Mouse (Mus musculus) limb, embryonic 12.5 days (tissue): Measurements from ENCODE around the gene Spns2. TPM values are rescaled to one million over a fixed set of nuclear protein-coding genes. Genes with fewer than 3 reads are reported as not detected.
A peak's percentile ranks its signal among the peaks of the same experiment; 100 is the strongest.
"Not testable (repeated sequence)": the region's sequence is repeated elsewhere in the genome, so short reads cannot be mapped to it uniquely, and the experiment has no call there.

Experiments used
- ATAC-seq: fragments of 200-750 bp; cut with Nextera tagmentation; 2 replicates; pipeline ENCODE4 v1.8.0; 2017; ENCODE audit warnings: low read depth, moderate TSS enrichment; ENCODE audit not compliant: insufficient number of reproducible peaks, insufficient read depth, low FRiP score, low TSS enrichment
- H3K27ac ChIP-seq: fragments of 300-500 bp; sonication (generic); 2 replicates; pipeline ENCODE4 v1.5.1; 2016; ENCODE audit warnings: mild to moderate bottlenecking, moderate library complexity
- H3K27me3 ChIP-seq: fragments of 300-500 bp; sonication (generic); 2 replicates; pipeline ENCODE4 v1.6.1; 2016; ENCODE audit warnings: mild to moderate bottlenecking, moderate library complexity
- H3K36me3 ChIP-seq: fragments of 300-500 bp; sonication (generic); 2 replicates; pipeline ENCODE4 v1.6.1; 2016; ENCODE audit warnings: mild to moderate bottlenecking, moderate library complexity
- H3K4me1 ChIP-seq: fragments of 300-500 bp; sonication (generic); replicated peaks from 2 replicates; pipeline ENCODE4 v1.6.1; 2016
- H3K4me2 ChIP-seq: fragments of 300-500 bp; sonication (generic); 2 replicates; pipeline ENCODE4 v1.6.1; 2016; ENCODE audit warnings: mild to moderate bottlenecking, moderate library complexity
- H3K4me3 ChIP-seq: fragments of 300-500 bp; sonication (generic); replicated peaks from 2 replicates; pipeline ENCODE4 v1.5.1; 2016; ENCODE audit warnings: mild to moderate bottlenecking
- H3K9ac ChIP-seq: fragments of 300-500 bp; sonication (generic); replicated peaks from 2 replicates; pipeline ENCODE4 v1.6.1; 2016; ENCODE audit warnings: mild to moderate bottlenecking, moderate library complexity
- H3K9me3 ChIP-seq: fragments of 300-500 bp; sonication (generic); 2 replicates; pipeline ENCODE4 v1.6.1; 2016; ENCODE audit warnings: mild to moderate bottlenecking, moderate library complexity
- WGBS: fragments of 180-500 bp; shearing (Covaris S2); methylation state at CpG from one replicate; pipeline ENCODE4 v1.1.7; 2016; 5-methylcytosine and 5-hydroxymethylcytosine counted together
- polyA plus RNA-seq: library from polyadenylated mRNA; unstranded; fragments of >200 nt; fragmentation: Nextera tagmentation; extraction: Ambion mirVana; gene quantifications from 2 replicates; pipeline ENCODE4 v1.2.1, GENCODE M21; 2016

Spns2 gene
- polyA plus RNA-seq, 1 experiment from 2014 or later = 2.1 TPM

DNA sequence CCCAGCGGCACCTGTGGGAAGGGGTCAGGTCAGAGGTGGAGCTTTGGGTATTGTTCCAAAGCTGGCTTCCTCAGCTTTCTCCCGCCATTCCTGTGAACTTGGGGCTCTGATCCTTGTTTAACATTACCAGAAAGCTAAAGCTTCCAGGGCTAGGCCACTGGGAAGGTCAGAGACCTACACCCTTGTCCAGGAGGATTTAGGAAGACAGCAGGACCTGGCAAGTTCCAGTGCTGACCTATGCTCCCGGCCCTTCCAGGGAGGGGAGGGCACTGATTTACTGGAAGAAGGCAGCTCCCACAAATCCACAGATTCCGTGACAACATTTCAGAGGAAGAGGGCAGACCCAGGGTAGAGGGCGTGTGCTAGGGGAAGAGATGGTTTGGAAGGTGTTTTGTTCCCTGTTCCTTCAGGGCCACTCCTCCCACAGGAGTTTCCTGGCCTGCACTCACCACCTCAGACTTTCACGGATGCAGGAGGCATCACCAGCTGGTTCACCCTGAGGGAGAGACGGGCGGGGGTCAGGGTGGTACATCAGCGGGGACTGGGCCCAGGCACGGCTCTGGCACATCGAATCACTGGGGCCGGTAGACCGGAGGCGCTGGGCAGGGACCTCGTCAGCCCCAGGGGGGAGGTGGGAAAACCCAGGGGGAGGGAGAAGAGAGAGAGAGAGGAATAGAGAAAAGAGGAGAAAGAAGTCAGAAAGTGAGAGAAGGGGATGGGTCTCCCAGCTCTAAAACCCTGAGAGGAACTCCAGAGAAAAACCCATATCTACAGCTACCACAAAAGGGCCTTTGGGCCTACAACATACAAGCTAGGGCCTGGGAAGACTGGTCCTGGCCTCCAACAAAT is 36.4 kb downstream of the Spns2 start:
- WGBS = 58% methylated on average over 15 of the region's 15 CpGs
- ATAC-seq = no peak
- H3K36me3 ChIP-seq = peaks cover 45% of the 10 kb centered on the region

DNA sequence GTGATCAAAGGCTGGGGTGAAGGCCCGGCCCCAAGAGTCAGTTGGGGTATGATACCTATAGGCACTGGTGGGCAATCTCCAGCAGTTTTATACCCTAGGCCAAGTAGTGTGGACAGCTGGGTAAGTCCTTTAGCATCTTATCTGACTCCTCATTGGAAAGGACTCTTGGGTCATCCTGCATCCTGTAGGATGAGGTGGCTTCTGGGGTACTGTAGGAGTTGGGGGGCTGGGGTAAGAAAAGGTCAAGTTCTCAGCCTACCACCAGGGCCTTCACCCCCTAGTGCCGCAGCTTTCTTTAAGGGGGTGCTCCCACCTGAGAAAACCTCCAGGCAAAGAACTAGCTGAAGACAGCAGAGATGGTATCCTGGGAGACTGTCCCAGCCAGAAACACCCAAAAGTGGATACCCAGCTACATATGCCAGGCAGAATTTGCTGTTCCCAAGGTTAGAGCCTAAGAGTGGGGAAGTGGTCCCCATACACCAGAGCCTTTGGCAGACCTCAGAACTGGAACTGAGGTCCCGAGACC is 37.5 kb downstream of the Spns2 start:
- no peak overlapping the region for H3K27ac ChIP-seq
- H3K4me3 ChIP-seq = no peak overlapping the region
- no peak overlapping the region for H3K9ac ChIP-seq
- H3K27me3 ChIP-seq = no peaks in the 10 kb centered on the region
- no peak overlapping the region for H3K4me2 ChIP-seq
- no peak for ATAC-seq
- no peaks in the 10 kb centered on the region for H3K9me3 ChIP-seq
- WGBS = 84% methylated on average over 3 of the region's 3 CpGs
- no peaks in the 10 kb centered on the region for H3K4me1 ChIP-seq
- H3K36me3 ChIP-seq = peaks cover 56% of the 10 kb centered on the region

More for the DNA sequence above, 36.4 kb downstream of the Spns2 start:
- Histone ChIP-seq H3K9me3 (no peaks in the 10 kb centered on the region), H3K4me2 (no peak overlapping the region), H3K9ac (no peak overlapping the region), H3K27ac (0 out of 2 replicates have a peak overlapping the region, but pooled peaks have one; percentile 7), H3K27me3 (no peaks in the 10 kb centered on the region), H3K4me3 (no peak overlapping the region), H3K4me1 (no peaks in the 10 kb centered on the region)

DNA sequence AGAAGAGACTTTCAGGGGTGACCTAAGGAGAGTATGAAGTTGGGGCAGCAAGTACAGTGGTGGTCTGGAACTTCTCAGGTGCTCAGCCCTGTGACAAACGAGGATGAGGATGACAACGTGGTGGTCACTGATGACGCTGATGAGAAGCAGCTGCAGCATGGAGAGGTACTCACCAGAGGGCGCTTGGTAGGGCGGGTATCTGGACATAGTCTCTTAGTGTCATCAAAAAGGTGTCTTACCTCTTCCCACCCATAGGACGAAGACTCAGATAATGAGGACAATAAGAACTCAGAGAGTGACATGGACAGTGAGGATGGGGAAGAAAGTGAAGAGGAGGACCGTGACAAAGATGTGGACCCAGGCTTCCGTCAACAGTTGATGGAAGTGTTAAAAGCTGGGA is 42.2 kb downstream of the Spns2 start:
- no peaks in the 10 kb centered on the region for H3K27me3 ChIP-seq
- peaks cover 2% of the 10 kb centered on the region for H3K4me1 ChIP-seq
- 88% methylated on average over 8 of the region's 8 CpGs for WGBS
- no peak overlapping the region for H3K27ac ChIP-seq
- no peak overlapping the region for H3K9ac ChIP-seq
- H3K9me3 ChIP-seq = no peaks in the 10 kb centered on the region
- ATAC-seq = no peak
- H3K36me3 ChIP-seq = peaks cover 100% of the 10 kb centered on the region
- no peak overlapping the region for H3K4me3 ChIP-seq
- H3K4me2 ChIP-seq = no peak overlapping the region

DNA sequence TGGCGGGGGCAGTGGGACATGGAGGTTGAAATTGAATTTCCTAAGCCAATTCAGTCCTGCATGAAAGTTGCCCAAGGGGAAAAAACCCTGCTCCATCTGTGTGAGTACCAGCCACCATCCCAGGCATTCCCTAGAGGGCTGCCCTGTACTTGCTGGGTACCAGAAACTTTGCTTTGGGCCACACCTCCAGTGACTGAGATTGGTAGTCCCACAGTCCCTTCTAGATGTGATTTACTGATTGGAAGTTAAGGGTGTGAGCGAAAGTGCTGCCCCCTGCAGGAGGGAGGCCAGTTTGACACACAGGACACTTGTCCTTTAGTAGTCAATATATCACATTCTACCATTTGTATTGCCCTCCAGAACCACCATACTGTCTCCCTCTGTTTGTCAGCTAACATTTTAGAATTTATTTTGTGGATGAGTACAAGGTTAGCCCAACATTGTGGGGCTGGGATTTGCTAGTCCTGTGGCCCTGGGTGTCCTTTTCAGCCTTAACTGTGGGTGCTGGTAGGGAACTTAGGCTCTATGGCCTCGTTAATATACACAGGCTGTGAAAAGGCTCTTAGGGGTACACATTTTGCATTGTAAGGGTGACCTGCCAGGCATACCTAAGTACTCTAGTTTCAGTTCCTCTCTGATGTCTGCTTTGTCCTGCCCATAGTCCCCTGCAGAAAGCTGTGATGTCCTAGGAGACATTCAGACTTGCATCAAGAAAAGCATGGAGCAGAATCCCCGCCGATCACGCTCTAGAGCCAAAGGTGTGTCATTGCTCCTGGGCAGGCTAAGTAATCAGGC is 43.2 kb downstream of the Spns2 start:
- WGBS = 89% methylated on average over 6 of the region's 6 CpGs
- Histone ChIP-seq H3K4me3 (no peak overlapping the region), H3K27ac (no peak overlapping the region), H3K9me3 (no peaks in the 10 kb centered on the region), H3K27me3 (no peaks in the 10 kb centered on the region), H3K4me1 (peaks cover 10% of the 10 kb centered on the region), H3K36me3 (peaks cover 92% of the 10 kb centered on the region), H3K4me2 (no peak overlapping the region), H3K9ac (no peak overlapping the region)
- ATAC-seq = no peak

DNA sequence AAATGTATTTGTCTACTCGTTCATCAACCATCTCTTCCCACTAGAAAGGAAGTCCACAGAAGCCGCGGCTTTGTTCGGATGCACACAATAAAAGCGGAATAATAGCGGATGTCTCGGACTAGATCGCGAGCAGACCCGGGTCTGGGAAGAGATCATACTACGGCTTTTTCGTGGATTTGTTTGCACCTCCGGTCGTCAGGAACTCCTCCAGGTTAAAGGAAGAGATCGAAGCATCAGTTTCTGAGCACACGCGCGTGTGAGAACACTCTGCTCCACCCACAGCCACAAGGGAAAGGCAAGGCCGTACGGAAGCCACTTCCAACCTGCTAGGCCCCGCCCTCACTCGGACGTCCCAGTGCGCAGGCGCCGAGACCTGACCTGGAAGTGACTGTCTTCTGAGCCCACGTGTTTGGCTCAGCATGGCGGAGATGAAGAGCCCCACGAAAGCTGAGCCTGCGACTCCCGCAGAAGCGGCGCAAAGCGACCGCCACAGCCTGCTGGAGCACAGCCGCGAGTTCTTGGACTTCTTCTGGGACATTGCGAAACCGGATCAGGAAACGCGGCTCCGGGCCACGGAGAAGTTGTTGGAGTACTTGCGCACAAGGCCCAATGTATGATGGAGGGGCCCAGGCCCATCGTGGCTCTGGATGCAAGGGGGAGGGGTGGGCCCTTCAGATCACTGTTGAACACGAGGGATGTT is 48.6 kb downstream of the Spns2 start, which contains the start of gene Mybbp1a:
TSS of gene Mybbp1a (plus strand) at position 391 of the 700 bp plus-strand sequence.
- Histone ChIP-seq H3K4me1 (peaks cover 10% of the 10 kb centered on the region), H3K4me2 (peak within 1 kb of the TSS; percentile 93), H3K27ac (peak within 1 kb of the TSS; percentile 85), H3K4me3 (peak within 1 kb of the TSS; percentile 88), H3K9me3 (no peaks in the 10 kb centered on the region), H3K9ac (peak within 1 kb of the TSS; percentile 81), H3K36me3 (peaks cover 38% of the 10 kb centered on the region), H3K27me3 (no peaks in the 10 kb centered on the region)
- peak; percentile 76 for ATAC-seq
- under 1% methylated on average over 46 of the region's 46 CpGs for WGBS

DNA sequence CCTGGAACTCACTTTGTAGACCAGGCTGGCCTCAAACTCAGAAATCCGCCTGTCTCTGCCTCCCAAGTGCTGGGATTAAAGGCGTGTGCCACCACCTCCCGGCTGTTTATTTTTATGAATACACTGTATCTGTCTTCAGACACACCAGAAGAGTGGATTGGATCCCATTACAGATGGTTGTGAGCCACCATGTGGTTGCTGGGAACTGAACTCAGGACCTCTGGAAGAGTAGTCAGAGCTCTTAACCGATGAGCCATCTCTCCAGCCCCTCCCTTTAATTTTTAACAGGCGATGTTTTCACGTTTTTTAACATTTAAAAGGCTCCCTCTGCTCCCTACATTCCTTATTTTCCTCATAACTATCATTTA is 49.1 kb downstream of the Spns2 start:
- WGBS = 45% methylated on average over 6 of the region's 6 CpGs
- peak overlapping the region; percentile 85 for H3K27ac ChIP-seq
- peaks cover 33% of the 10 kb centered on the region for H3K36me3 ChIP-seq
- peak overlapping the region; percentile 81 for H3K9ac ChIP-seq
- not testable (repeated sequence) for H3K9me3 ChIP-seq, H3K27me3 ChIP-seq, H3K4me1 ChIP-seq, ATAC-seq
- peak overlapping the region; percentile 88 for H3K4me3 ChIP-seq
- peak overlapping the region; percentile 93 for H3K4me2 ChIP-seq

DNA sequence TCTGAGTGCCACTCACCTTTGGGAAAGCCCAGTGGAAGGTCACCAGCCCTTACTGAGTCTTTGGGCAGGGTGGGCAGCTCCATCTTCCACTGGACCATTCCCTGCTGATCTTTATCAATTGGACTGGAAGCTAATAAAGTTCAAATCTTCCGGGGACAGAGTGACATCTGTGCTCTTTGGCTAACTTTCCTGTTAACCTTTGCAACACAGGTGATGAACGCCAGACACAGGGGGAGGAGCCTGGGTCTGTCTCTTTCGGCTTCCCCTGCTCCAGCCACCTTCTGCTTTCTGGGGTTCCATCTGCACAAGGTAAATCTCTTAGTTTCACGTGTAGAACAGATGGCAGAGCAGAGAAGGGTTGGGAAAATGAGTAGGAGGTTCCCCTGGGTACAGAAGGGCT is 51.3 kb downstream of the Spns2 start:
- no peak overlapping the region for H3K27ac ChIP-seq
- no peak for ATAC-seq
- peaks cover 11% of the 10 kb centered on the region for H3K36me3 ChIP-seq
- no peak overlapping the region for H3K9ac ChIP-seq
- no peaks in the 10 kb centered on the region for H3K9me3 ChIP-seq
- WGBS = 60% methylated on average over 4 of the region's 4 CpGs
- H3K4me1 ChIP-seq = peaks cover 10% of the 10 kb centered on the region
- H3K27me3 ChIP-seq = no peaks in the 10 kb centered on the region
- no peak overlapping the region for H3K4me2 ChIP-seq
- H3K4me3 ChIP-seq = no peak overlapping the region

DNA sequence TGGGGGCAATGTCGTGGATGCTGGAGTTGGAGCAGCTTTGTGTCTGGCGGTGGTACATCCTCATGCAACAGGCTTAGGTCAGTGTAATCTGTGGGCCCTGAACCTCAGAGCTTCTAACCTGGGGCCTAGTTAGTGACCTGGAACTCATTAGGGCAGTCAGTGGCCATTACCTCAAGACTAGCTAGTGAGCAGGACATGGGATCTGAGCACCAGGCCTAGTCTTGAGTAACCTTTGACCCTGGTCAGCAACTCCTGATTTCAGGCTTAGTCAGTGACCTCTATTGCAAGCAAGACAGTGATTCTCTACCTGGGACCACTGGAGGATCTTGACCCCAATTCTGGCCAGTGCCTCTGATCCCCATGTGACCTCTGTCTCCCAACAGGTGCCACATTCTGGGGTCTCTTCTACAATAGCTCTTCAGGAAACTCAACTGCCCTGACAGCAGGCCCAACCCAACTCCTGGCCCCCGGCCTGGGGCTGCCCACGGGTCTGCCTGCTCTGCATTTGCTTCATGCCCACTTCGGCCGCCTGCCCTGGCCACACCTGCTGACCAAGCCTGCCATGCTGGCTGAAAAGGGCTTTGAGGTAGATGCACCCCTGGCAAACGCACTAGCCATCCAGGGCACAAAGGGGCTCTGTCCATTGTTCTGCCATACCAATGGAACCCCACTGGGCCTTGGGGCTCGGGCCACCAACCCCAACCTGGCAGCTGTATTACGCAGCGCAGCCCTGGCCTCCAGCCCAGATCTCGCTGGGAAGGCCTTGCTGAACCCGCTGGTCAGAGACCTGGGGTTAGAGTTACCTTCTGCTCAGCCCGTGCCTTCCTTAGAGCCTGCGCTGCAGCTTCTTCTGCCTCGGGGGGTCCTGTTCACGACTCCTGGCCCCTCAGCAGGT is 52.7 kb downstream of the Spns2 start:
- Histone ChIP-seq H3K4me3 (no peak overlapping the region), H3K4me1 (peaks cover 3% of the 10 kb centered on the region), H3K27ac (no peak overlapping the region), H3K4me2 (no peak overlapping the region), H3K9me3 (no peaks in the 10 kb centered on the region), H3K9ac (no peak overlapping the region), H3K27me3 (no peaks in the 10 kb centered on the region), H3K36me3 (no peaks in the 10 kb centered on the region)
- whole genome bisulfite sequencing = 85% methylated on average over 16 of the region's 16 CpGs
- no peak for ATAC-seq

DNA sequence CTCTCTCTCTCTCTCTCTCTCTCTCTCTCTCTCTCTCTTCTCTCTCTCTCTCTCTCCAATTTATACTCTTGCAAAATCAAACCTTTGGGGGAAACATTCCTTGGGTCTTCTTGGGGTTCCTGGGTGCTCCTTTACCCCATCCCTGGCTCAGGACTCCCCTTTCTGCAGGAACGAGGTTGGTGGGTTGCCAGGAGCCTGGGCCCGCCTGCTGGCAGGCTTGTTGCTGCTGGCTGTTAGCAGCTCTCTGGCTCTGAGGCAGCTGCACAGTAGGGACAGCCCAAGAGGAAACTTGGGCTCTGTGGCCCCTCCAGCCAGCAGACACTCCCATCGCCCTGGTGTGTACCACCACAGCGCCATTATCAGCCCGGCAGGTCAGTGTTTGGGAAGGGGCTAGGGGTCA is 53.4 kb downstream of the Spns2 start:
- Histone ChIP-seq H3K36me3 (no peaks in the 10 kb centered on the region), H3K9me3 (no peaks in the 10 kb centered on the region), H3K4me3 (no peak overlapping the region), H3K4me2 (no peak overlapping the region), H3K27me3 (no peaks in the 10 kb centered on the region), H3K9ac (no peak overlapping the region), H3K4me1 (no peaks in the 10 kb centered on the region), H3K27ac (no peak overlapping the region)
- WGBS = 59% methylated on average over 5 of the region's 5 CpGs
- no peak for ATAC-seq

DNA sequence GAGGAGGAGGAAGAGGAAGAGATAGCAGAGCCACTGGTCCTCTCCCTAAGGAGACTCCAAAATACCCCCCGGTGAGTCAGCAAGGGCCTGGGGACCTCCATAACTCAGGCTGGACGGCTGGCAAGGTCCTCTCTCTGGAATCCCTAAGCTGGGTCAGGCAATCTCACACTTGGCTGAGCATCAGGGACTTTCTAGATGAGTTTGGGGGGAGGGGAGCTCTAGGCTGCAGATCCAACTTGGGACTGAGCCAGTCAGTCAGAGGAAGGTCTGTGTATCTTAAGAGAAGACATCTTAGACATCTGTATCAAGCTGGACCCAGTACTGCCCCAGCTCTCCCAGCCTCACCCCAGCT is 54.0 kb downstream of the Spns2 start:
- H3K27me3 ChIP-seq = no peaks in the 10 kb centered on the region
- H3K4me3 ChIP-seq = no peak overlapping the region
- no peaks in the 10 kb centered on the region for H3K36me3 ChIP-seq
- 66% methylated on average over 2 of the region's 2 CpGs for WGBS
- ATAC-seq = no peak
- H3K9me3 ChIP-seq = no peaks in the 10 kb centered on the region
- no peaks in the 10 kb centered on the region for H3K4me1 ChIP-seq
- no peak overlapping the region for H3K4me2 ChIP-seq
- H3K27ac ChIP-seq = no peak overlapping the region
- no peak overlapping the region for H3K9ac ChIP-seq
